Mouse (Mus musculus) gastrocnemius, postnatal 14 days (tissue): ENCODE measurements at regions not wholly inside any gene's neighbourhood (a gene's known extent, or its start where the extent isn't known, plus 50 kb on each side); places are given as distances from the start of the nearest gene placed in this dataset.
"Not testable (repeated sequence)": the region's sequence is repeated elsewhere in the genome, so short reads cannot be mapped to it uniquely, and the experiment has no call there.

ENCODE experiments used
- DNase-seq: peaks from one replicate; pipeline ENCODE4 v3.0.0; 2021; ENCODE audit warnings: mixed read lengths
- intact Hi-C: fragments of 180-260 bp; cut with DNase I; formaldehyde crosslinking; loops from one replicate; pipeline ENCODE4 v1.15.1; 2025; ENCODE audit warnings: low total_unique reads

GRCm38 (mm10) chr3:83416536-83416935 lies 288.8 kb downstream of the Dchs2 start:
- DNase-seq: peak; percentile 16
- intact Hi-C loops: no loop called here

DNA sequence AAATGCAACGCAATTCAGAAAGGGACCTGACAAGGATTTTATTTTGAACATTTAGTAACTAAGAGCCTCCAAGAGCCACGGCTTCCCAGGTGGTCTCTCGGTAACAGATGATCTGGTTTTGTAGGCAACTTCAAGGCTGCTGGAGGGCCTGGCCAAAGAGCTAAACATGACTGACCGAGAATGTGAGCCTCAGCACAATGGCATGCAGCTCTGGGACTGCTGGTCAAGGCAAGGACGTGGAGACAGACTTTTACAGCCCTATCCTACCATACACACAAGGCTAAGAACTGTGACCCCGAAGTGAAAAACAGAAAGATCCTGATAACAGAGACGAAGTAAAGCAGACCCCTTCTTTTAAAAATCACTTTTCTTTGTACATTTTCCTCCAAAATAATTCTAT lies 296.5 kb downstream of the Dchs2 start:
- intact Hi-C loops: no loop called here
- DNase-seq: no peak

- intact Hi-C loops: no loop called here
Observed at GRCm38 (mm10) chr3:83429376-83429775, 301.6 kb downstream of the Dchs2 start.

DNA sequence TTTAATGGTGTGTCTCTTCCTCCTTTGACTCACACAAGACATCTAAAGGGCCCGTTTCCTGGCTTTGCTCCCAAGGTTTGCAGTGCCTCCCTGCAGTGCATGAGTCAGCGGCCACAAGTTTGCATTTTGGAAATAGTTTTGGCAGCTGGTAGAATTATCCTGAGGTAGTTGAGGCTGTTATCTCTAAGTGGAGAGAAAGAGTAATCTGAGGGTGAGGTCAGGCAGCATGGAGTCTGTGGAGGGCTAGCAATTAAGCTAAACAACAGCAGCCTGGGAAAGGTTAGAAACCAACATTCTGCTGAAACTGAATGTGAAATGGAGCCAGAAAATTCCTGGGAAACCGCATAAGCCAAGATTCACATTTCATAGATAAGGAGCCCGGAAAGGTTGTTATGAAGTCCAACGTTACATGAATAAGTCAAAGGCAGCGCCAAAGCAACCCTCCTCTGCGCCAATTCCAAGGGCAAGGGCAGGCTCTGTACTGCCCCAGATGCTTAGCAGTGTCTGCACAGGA lies 318.5 kb downstream of the Dchs2 start:
- peak; percentile 37 for DNase-seq
- intact Hi-C loops: no loop called here

More at GRCm38 (mm10) chr3:83429376-83429775, 301.6 kb downstream of the Dchs2 start:
- DNase-seq: no peak

- no peak for DNase-seq
- intact Hi-C loops: no loop called here
Observed at GRCm38 (mm10) chr3:83450662-83451061, 315.5 kb upstream of the Sfrp2 start.

- intact Hi-C loops: no loop called here
- peak; percentile 33 for DNase-seq
Observed at GRCm38 (mm10) chr3:83451317-83451716, 314.8 kb upstream of the Sfrp2 start.

- DNase-seq: no peak
- intact Hi-C loops: no loop called here
Observed at GRCm38 (mm10) chr3:83453462-83453861, 312.7 kb upstream of the Sfrp2 start.

DNA sequence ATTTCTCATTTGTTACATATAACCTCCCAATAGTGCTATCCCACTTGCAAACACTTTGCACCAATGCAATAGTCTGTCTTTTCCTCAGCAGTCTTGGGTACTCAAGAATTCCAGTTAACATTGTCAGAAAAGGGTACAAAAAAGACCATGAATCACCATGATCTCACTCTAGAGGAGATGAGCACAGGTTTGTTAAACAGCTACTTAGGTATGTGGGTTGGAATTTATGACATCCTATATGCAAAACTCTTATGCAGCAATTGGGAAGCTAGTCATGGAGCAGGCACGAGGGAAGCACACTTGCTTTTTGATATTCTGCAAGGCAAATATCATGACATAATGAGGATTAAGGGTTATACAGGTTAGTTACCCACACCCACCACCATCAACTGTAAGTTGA lies 307.7 kb upstream of the Sfrp2 start:
- intact Hi-C loops: no loop called here
- no peak for DNase-seq

- DNase-seq: no peak
- intact Hi-C loops: no loop called here
Observed at GRCm38 (mm10) chr3:83479251-83479650, 286.9 kb upstream of the Sfrp2 start.

DNA sequence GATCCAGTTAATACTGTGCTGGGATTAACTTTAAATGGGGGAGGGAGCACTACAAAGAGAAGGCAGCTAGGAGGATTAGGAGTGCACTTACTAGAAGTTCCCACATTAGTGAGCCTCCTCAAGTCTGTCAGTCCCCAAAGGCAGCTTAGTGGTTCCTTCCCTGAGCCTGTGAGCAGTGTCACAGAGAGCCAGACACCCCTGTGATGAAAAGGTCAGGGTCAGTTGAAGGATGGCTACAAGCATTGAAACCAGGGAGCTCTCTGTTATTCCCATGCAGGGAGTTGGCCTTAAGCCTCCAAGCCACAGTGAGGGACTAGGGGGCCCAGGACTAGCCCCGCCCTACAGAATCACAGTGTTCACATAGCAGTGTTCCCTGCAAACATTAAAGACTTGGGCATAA lies 285.9 kb upstream of the Sfrp2 start:
- intact Hi-C loops: no loop called here
- DNase-seq: no peak

DNA sequence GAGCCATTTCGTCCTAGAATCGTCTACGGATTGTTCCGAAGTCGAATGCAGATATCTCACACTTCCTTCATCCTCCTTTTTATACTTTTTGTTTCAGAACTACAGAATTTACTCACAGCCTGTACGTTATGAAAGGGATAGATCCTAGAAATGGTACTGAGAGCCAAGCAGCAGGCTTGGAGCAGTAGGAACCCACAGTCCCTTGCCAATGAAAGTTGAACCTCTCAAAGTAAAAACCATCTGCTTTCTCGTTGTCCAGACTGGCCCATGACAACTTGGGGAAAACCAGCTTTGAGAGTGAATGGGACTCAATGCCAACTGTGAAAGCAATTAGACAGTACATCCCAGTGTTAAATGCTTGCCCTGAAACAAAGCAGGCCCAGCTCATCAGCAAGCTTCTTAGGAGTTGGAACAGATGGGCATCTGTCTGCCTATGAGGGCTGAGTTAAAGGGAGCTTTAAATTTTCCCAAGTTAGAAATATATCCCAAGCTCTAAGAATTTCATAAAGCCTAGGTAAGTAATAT lies 279.9 kb upstream of the Sfrp2 start:
- intact Hi-C loops: no loop called here
- DNase-seq: no peak

- peak; percentile 20 for DNase-seq
- intact Hi-C loops: no loop called here
Observed at GRCm38 (mm10) chr3:83495584-83495983, 270.5 kb upstream of the Sfrp2 start.

- no peak for DNase-seq
- intact Hi-C loops: no loop called here
Observed at GRCm38 (mm10) chr3:83503901-83504300, 262.2 kb upstream of the Sfrp2 start.

DNA sequence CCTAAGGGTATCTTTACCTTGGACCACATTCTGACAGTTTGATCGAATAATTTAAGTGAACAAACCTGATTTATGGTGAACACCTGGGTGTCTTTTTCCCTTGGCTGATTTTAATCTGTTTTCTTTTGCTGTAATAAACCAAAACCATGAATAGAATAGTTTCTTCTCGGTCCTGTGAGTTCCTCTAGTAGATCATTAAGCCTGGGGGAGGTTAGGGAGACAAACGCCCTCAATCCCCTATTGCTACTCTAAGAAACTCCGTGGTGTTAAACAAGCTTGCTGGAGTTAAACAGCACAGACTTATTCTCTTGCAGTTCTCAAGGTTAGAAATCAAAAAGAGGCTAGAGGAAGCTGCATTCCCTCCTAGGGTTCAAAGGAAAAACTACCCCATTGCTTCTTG lies 249.5 kb upstream of the Sfrp2 start:
- intact Hi-C loops: no loop called here
- no peak for DNase-seq

DNA sequence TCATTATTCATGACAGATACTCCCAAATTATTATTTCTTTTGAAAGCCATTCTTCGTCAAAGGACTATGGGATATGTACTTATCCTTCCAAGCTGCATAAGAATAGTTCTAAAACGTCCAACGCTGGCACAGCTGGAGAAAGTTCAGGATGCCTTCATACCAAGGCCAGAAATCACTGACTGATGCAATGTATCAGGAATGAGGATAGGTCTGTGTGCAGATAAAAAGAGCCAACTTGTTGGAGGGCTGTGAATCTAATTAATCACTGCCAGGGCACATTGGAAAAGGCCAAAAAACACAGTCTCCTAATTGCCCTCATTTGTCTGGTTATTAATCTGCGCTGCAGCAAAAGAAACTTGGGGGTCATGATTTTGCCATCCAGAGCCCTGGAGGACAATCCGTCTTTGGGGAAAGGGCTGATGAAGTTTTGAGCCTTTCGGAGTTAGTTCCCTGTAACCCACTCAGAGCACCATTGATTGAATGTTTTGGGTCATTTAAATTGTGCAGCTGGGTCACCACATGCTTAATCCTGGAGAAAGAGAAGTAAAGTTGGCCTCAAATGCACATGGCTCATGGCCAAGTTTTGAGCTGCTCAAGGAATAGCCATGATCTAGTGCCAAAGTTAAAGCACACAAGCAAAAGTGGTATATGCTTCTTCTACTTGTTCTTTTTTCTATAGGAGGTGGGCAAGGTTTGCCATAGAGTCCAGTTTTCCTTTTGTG lies 248.0 kb upstream of the Sfrp2 start:
- DNase-seq: peak; percentile 18
- intact Hi-C loops: no loop called here

- intact Hi-C loops: no loop called here
- DNase-seq: no peak
Observed at GRCm38 (mm10) chr3:83530243-83530847, 235.8 kb upstream of the Sfrp2 start.

- intact Hi-C loops, DNase-seq: not testable (repeated sequence)
Observed at GRCm38 (mm10) chr3:83536624-83537023, 229.5 kb upstream of the Sfrp2 start.

DNA sequence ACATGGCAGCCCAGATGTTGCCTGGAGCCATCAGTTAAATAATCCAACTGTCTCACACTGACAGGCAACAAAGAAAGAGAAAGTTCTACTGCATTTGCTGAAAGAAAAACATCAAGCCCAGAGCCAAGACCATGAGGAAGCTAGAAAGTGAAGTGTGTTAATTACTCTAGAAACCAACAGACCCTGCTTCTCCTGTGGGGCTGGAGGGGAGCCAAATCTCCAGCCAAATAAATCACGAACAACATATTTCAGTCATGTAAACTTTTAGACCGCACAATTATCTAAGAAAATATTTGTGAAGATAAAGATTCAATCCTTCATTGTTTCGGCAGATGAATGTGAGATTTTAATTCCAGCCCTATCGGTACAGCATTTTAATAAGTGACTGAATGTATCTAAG lies 228.9 kb upstream of the Sfrp2 start:
- intact Hi-C loops: no loop called here
- DNase-seq: no peak

- intact Hi-C loops: no loop called here
- no peak for DNase-seq
Observed at GRCm38 (mm10) chr3:83537711-83538110, 228.4 kb upstream of the Sfrp2 start.

DNA sequence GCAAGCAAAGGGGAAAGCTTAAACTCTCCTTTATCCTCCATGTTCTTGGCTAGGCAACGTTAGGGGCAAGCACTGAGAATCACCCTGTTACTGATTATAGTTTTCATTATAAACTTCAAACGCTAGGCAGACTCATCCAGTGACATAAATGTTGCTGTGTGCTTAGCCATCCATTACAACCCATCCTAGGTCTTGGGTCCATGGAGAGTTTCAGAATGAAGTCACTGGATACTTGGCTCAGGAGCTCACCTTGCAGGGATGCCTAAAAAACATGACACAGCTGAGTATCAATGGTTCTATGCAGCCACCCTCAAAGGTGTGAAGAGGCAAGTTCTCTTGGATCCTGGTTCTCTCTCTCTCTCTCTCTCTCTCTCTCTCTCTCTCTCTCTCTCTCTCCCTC lies 227.2 kb upstream of the Sfrp2 start:
- intact Hi-C loops: no loop called here
- DNase-seq: no peak
